Mouse (Mus musculus) lung, postnatal 0 days (tissue): ENCODE measurements around the gene Caps2. TPM values are rescaled to one million over a fixed set of nuclear protein-coding genes. Genes with fewer than 3 reads are reported as not detected.
"Not testable (repeated sequence)": the region's sequence is repeated elsewhere in the genome, so short reads cannot be mapped to it uniquely, and the experiment has no call there.

Experiments
- ATAC-seq: fragments of 200-750 bp; cut with Nextera tagmentation; 2 replicates; pipeline ENCODE4 v1.8.0; 2017; ENCODE audit warnings: moderate library complexity
- DNase-seq: peaks from one replicate; pipeline ENCODE4 v3.0.0-alpha.2; 2016; ENCODE audit warnings: low spot score
- H3K27ac ChIP-seq: fragments of 300-500 bp; sonication (generic); 2 replicates; pipeline ENCODE4 v1.5.1; 2014; ENCODE audit warnings: antibody characterized with exemption, mild to moderate bottlenecking, low read length, mixed read lengths
- H3K27me3 ChIP-seq: fragments of 300-500 bp; sonication (generic); replicated peaks from 2 replicates; pipeline ENCODE4 v1.6.1; 2014; ENCODE audit warnings: low read length, mixed read lengths; ENCODE audit not compliant: insufficient read depth
- H3K36me3 ChIP-seq: fragments of 300-500 bp; sonication (generic); 2 replicates; pipeline ENCODE4 v1.6.1; 2014; ENCODE audit warnings: low read length, mixed read lengths; ENCODE audit not compliant: insufficient read depth
- H3K4me1 ChIP-seq: fragments of 300-500 bp; sonication (generic); 2 replicates; pipeline ENCODE4 v1.6.1; 2014; ENCODE audit warnings: antibody characterized with exemption, low read depth, low read length, mixed read lengths; ENCODE audit not compliant: insufficient read depth
- H3K4me2 ChIP-seq: fragments of 300-500 bp; sonication (generic); replicated peaks from 2 replicates; pipeline ENCODE4 v1.6.1; 2014; ENCODE audit warnings: low read depth, mild to moderate bottlenecking, low read length, moderate library complexity, mixed read lengths
- H3K4me3 ChIP-seq: fragments of 300-500 bp; sonication (generic); 2 replicates; pipeline ENCODE4 v1.5.1; 2014; ENCODE audit warnings: low read depth, low read length
- H3K9ac ChIP-seq: fragments of 300-500 bp; sonication (generic); replicated peaks from 2 replicates; pipeline ENCODE4 v1.6.1; 2014; ENCODE audit warnings: low read depth, mild to moderate bottlenecking
- H3K9me3 ChIP-seq: fragments of 300-500 bp; sonication (generic); 2 replicates; pipeline ENCODE4 v1.6.1; 2016; ENCODE audit warnings: low read length, mixed read lengths
- CTCF ChIP-seq: IDR thresholded peaks from 2 replicates; pipeline ENCODE4 v1.5.1; 2016; ENCODE audit warnings: antibody characterized with exemption, mild to moderate bottlenecking
- EP300 ChIP-seq: IDR thresholded peaks from 2 replicates; pipeline ENCODE4 v1.6.1; 2016; ENCODE audit warnings: antibody characterized with exemption, mild to moderate bottlenecking, control low read depth
- WGBS: fragments of 180-500 bp; shearing (Covaris S2); extraction: QIAGEN DNeasy Blood & Tissue Kit; methylation state at CpG from one replicate; pipeline ENCODE4 v1.1.7; 2014; 5-methylcytosine and 5-hydroxymethylcytosine counted together
- polyA plus RNA-seq: library from polyadenylated mRNA; unstranded; fragments of >200 nt; fragmentation: Nextera tagmentation; extraction: Ambion mirVana; gene quantifications from 2 replicates; pipeline ENCODE4 v1.2.1, GENCODE M21; 2015

Gene Caps2
- polyA plus RNA-seq = 1.4 and 2.0 TPM in 2 replicates

DNA sequence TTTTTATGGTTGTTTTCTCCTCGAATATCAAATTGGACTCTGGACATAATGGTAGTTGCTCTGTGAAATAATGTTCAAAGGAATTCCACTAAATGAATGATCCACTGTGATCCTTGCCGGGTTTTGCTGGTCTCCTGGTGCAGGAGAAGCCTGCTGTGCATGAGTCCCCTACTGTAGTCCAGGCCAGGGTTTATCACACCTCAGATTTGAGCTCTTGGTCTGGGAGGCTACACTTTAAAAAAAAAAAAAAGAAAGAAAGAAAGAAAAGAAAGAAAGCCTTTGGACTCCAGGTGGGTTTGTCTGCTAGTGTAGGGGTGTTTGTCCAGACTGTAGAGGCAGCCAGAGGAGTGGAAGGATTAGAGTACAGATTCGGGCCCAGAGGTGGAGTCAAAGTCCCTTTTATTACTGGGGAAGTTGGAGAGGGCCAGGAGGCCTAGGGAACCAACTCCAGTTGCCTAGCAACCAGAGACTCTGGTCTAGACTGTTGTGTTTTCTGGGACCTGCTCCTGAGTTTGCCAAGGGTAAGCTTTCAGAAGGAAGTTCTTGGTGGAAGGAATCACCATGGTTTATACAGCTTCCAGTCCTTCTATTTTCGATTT, at the start of gene Caps2:
Gene Caps2, plus strand, starts transcription at position 454 of the 599 bp plus-strand sequence.
- H3K27ac ChIP-seq = no peak within 1 kb of the TSS

GRCm38 (mm10) chr10:112125090-112125489, 38.3 kb upstream of the Caps2 start:
- DNase-seq, H3K9ac ChIP-seq, H3K4me2 ChIP-seq, H3K4me1 ChIP-seq, H3K36me3 ChIP-seq, H3K9me3 ChIP-seq, H3K27ac ChIP-seq, ATAC-seq, H3K4me3 ChIP-seq, H3K27me3 ChIP-seq: not testable (repeated sequence)
- WGBS = 54% methylated on average over 2 of the region's 2 CpGs

More for the DNA sequence above, at the start of gene Caps2:
- H3K9ac ChIP-seq = no peak within 1 kb of the TSS
- no peak within 1 kb of the TSS for H3K4me3 ChIP-seq
- ATAC-seq (peak; percentile 71), DNase-seq (peak; percentile 67)
- H3K27me3 ChIP-seq = no peaks in the 10 kb centered on the region
- H3K9me3 ChIP-seq = no peaks in the 10 kb centered on the region
- WGBS = 32% methylated on average over 4 of the region's 4 CpGs
- no peaks in the 10 kb centered on the region for H3K36me3 ChIP-seq
- TF ChIP-seq EP300 = no peak
- no peak for TF ChIP-seq CTCF
- no peaks in the 10 kb centered on the region for H3K4me1 ChIP-seq
- H3K4me2 ChIP-seq = no peak within 1 kb of the TSS

- ATAC-seq, H3K9me3 ChIP-seq, H3K36me3 ChIP-seq, H3K4me3 ChIP-seq, H3K9ac ChIP-seq, DNase-seq, H3K27me3 ChIP-seq, H3K4me2 ChIP-seq, H3K4me1 ChIP-seq, H3K27ac ChIP-seq: not testable (repeated sequence)
- WGBS = 68% methylated on average over 6 of the region's 6 CpGs
Measured at GRCm38 (mm10) chr10:112127682-112128230, 35.7 kb upstream of the Caps2 start.

- DNase-seq (no peak), ATAC-seq (no peak)
- WGBS = 86% methylated on average over 3 of the region's 3 CpGs
- H3K4me3 ChIP-seq = no peak overlapping the region
- H3K4me2 ChIP-seq = no peak overlapping the region
- no peaks in the 10 kb centered on the region for H3K27me3 ChIP-seq
- TF ChIP-seq CTCF (no peak), EP300 (no peak)
- no peaks in the 10 kb centered on the region for H3K9me3 ChIP-seq
- H3K36me3 ChIP-seq = no peaks in the 10 kb centered on the region
- no peak overlapping the region for H3K27ac ChIP-seq
- H3K4me1 ChIP-seq = no peaks in the 10 kb centered on the region
- H3K9ac ChIP-seq = no peak overlapping the region
Measured at GRCm38 (mm10) chr10:112132194-112132593, 31.2 kb upstream of the Caps2 start.

DNA sequence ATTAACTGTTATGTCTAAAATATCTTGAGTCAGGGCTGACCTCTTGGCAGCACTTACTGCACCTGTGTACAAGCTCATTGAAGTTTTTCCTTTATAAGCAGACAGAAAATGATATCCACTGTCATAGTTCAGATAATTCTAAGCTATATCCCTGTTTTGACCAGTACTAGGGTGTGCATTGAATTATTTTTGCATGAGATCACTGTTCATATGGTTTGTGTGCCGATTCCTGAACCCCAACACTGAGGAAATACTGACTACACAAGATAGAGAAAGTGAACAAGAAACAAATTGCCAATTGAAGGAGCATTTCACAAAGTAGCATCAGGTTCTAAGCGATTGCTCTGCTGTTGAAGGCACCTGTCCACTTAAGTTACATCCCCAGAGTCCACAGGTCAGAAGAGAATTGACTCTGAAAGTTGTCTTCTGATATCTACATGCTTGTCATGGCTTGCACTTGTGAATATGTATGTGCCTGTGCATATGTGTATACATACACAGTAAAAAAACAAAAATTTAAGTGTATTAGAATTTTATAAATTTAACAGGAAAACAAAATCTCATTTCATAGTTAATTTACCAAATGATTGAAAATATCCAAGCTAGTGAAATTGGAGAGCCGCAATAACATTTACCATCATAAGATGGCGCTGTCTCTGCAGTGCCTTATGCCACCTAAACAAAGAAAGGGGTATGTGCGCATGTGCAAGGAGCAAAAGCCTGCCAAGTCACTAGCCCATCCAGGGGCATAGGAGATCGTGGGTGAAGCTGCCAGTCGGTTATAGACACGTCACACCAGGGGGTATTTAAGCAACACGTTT, 25.2 kb upstream of the Caps2 start:
- WGBS = 19% methylated on average over 9 of the region's 9 CpGs
- Histone ChIP-seq H3K27me3 (no peaks in the 10 kb centered on the region), H3K9me3 (no peaks in the 10 kb centered on the region), H3K4me1 (no peaks in the 10 kb centered on the region), H3K4me2 (peak overlapping the region; percentile 30; the same call in 1 of the 2 replicates), H3K36me3 (no peaks in the 10 kb centered on the region), H3K9ac (no peak overlapping the region), H3K27ac (no peak overlapping the region), H3K4me3 (no peak overlapping the region; the same call in 1 of the 2 replicates)
- DNase-seq = peak; percentile 81
- no peak for ATAC-seq
- TF ChIP-seq EP300 (no peak), CTCF (peak; percentile 68)

- no peak for ATAC-seq
- H3K4me2 ChIP-seq = peak overlapping the region; percentile 30; the same call in 1 of the 2 replicates
- no peaks in the 10 kb centered on the region for H3K36me3 ChIP-seq
- H3K9me3 ChIP-seq = no peaks in the 10 kb centered on the region
- TF ChIP-seq EP300 = no peak
- no peak for TF ChIP-seq CTCF
- no peak overlapping the region for H3K9ac ChIP-seq
- no peak overlapping the region; the same call in 1 of the 2 replicates for H3K4me3 ChIP-seq
- H3K27me3 ChIP-seq = no peaks in the 10 kb centered on the region
- no peaks in the 10 kb centered on the region for H3K4me1 ChIP-seq
- no peak for DNase-seq
- WGBS = 38% methylated on average over 6 of the region's 6 CpGs
- no peak overlapping the region for H3K27ac ChIP-seq
Measured at GRCm38 (mm10) chr10:112138871-112139430, 24.5 kb upstream of the Caps2 start.
